22 mouse cellular contexts compared by ENCODE assay signal in the genomic region with DNA sequence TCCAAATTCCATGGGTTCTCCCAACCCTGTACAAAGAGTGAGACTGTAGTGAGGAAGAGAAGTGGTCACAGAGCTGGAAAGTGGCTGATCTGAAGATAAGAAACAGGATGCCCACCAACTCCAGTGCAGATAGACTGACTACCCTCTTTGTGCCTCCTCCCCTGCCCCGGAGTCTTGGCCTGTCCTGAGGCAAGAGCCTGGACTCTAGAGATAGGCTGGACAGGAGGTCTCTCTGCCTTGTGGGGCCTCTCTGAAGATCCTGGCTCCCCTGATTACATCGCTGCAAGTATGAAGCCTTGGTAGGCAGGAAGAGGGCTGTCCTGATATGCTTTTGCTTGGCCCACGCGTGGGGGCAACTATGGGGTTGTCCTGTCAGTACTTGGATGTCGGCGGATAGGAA. TPM values are rescaled to one million over a fixed set of nuclear protein-coding genes. Genes with fewer than 3 reads are reported as not detected.
"Had no signal": no experiment of that assay in that cellular context is flagged by ENCODE, and none has a peak within 500 bp of the region (broad histone marks: within the 10 kb centered on the region; RNA-seq: fewer than 3 reads in every experiment).

No protein-coding gene starts in this region.

- H3K36me3 ChIP-seq: limb, embryonic 15.5 days; liver, embryonic 13.5 days had no signal

- H3K4me2 ChIP-seq: limb, embryonic 15.5 days; liver, embryonic 13.5 days; midbrain, embryonic 11.5 days had no signal

- H3K27me3 ChIP-seq: limb, embryonic 15.5 days had no signal

- H3K9ac ChIP-seq: limb, embryonic 15.5 days; liver, embryonic 13.5 days had no signal

- H3K9me3 ChIP-seq: limb, embryonic 15.5 days; liver, embryonic 13.5 days had no signal

- H3K27ac ChIP-seq: limb, embryonic 15.5 days; liver, embryonic 13.5 days; stomach, postnatal 0 days had no signal

- ATAC-seq: intestine, embryonic 16.5 days had no signal

- DNase-seq: kidney, adult 18-20 months; kidney, adult 9 months; kidney, postnatal 14 days; kidney, postnatal 4 days; liver, embryonic 13.5 days; lung, adult 2 months; lung, postnatal 14 days; midbrain, embryonic 14.5 days; right cerebral cortex, adult 18-20 months; right cerebral cortex, postnatal 14 days; right cerebral cortex, postnatal 4 days; thymus, adult 18-20 months; thymus, postnatal 36 days had no signal

- H3K4me3 ChIP-seq: limb, embryonic 15.5 days; liver, embryonic 13.5 days had no signal

RNA-seq across cellular contexts. Expression of gene Tns4, which starts 52.9 kb away (rescaled TPM):
- total RNA-seq: megakaryocyte-erythroid progenitor cell, adult 5-6 weeks had no signal
- polyA plus RNA-seq: neural tube, embryonic 14.5 days had no signal

RNA-seq across cellular contexts. Expression of gene Gjd3, which starts 53.4 kb away (rescaled TPM):
- total RNA-seq: megakaryocyte-erythroid progenitor cell, adult 5-6 weeks had no signal
- polyA plus RNA-seq: intestine, embryonic 16.5 days; limb, embryonic 11.5 days; liver, embryonic 13.5 days; liver, embryonic 16.5 days; midbrain, embryonic 11.5 days; stomach, embryonic 14.5 days had no signal
